Mouse (Mus musculus) bone marrow, adult 2 months (tissue): ENCODE results near the gene Ccr4.

Experiments
- CTCF ChIP-seq: fragments of 200-500 bp; IDR thresholded peaks from 2 replicates; pipeline ENCODE4 v1.5.1; 2011; ENCODE audit warnings: low read length, control low read depth; ENCODE audit not compliant: control insufficient read depth, insufficient read depth
- POLR2A ChIP-seq: fragments of 200-500 bp; IDR thresholded peaks from 2 replicates; pipeline ENCODE4 v1.6.1; 2011; ENCODE audit warnings: low read depth, mild to moderate bottlenecking, control low read depth, low read length, borderline replicate concordance; ENCODE audit not compliant: control insufficient read depth

DNA sequence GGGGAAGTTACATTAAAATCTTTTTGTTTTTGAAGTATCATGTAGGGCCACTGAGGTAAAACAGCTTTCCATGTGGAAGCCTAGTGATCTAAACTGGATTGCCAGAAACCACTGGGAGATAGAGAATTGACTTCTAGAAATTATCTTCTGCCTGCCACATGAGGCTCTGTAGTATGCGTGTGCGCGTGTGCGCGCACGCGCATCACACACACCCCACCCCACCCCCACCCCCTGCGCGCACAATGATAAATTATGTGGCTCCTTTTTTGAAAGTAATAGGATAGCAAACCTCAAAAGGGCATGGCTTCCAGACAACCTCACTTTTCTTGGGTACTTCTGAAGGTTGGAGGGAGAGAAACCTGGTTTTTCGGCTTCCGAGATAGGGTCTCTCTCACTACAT, 2.8 kb downstream of the Ccr4 start:
- TF ChIP-seq CTCF: no peak
- TF ChIP-seq POLR2A: no peak
